Mouse (Mus musculus) cerebellum, adult 2 months (tissue): ENCODE measurements around the gene Etfdh.

Experiments used
- CTCF ChIP-seq: fragments of 200-500 bp; IDR thresholded peaks from 2 replicates; pipeline ENCODE4 v1.5.1; 2011; ENCODE audit warnings: low read depth, mild to moderate bottlenecking, control low read depth, low read length, moderate library complexity, borderline replicate concordance; ENCODE audit not compliant: insufficient read depth
- POLR2A ChIP-seq: fragments of 200-500 bp; IDR thresholded peaks from 2 replicates; pipeline ENCODE4 v1.6.1; 2011; ENCODE audit warnings: low read length, control low read depth, borderline replicate concordance; ENCODE audit not compliant: insufficient read depth

- TF ChIP-seq POLR2A, result no peak
- TF ChIP-seq CTCF, result no peak
Observed at GRCm38 (mm10) chr3:79577606-79578005, 51.7 kb downstream of the Etfdh start.
